Mouse (Mus musculus) mouse embryonic stem cell (cell line): Measurements from ENCODE around the gene Me1.

Experiments used
- in situ Hi-C, 2 experiments: fragments of 300-500 bp; cut with MboI; formaldehyde crosslinking; loops; 1 replicate in 1 of 2; 3 replicates in 1 of 2; pipeline ENCODE4 v1.14.3; 2019 to 2020; ENCODE audit warnings: low sequenced_read_pairs in 2 of 2, low pct_unique_long_range_greater_than_20kb in 1 of 2, mixed read lengths in 1 of 2; ENCODE audit not compliant: unreplicated experiment in 1 of 2

Me1 gene

GRCm38 (mm10) chr9:86714089-86714488 is 18.3 kb upstream of the Me1 start:
- in situ Hi-C loops: no loop called here

GRCm38 (mm10) chr9:86712648-86713047 is 16.9 kb upstream of the Me1 start:
- in situ Hi-C loops: no loop called here

- in situ Hi-C loops: no loop called here
Observed at GRCm38 (mm10) chr9:86710091-86710634, 14.4 kb upstream of the Me1 start.

- in situ Hi-C loops: no loop called here
Observed at GRCm38 (mm10) chr9:86708921-86709320, 13.2 kb upstream of the Me1 start.

- in situ Hi-C loops: no loop called here
Observed at GRCm38 (mm10) chr9:86707431-86707830, 11.7 kb upstream of the Me1 start.

GRCm38 (mm10) chr9:86701844-86702243 is 6.1 kb upstream of the Me1 start:
- in situ Hi-C loops: no loop called here

GRCm38 (mm10) chr9:86701264-86701663 is 5.5 kb upstream of the Me1 start:
- in situ Hi-C loops: no loop called here

GRCm38 (mm10) chr9:86695199-86695817 is 445 bp downstream of the Me1 start:
- in situ Hi-C loops: no loop called here

GRCm38 (mm10) chr9:86694644-86695043 is 1.1 kb downstream of the Me1 start:
- in situ Hi-C loops: loop anchor here in 1 of 2 experiments (5.0 kb wide), 1 partner anchor 48 kb away; the partner anchor contains the start of gene Prss35

- in situ Hi-C loops: loop anchor here in 1 of 2 experiments (5.0 kb wide), 1 partner anchor 48 kb away; the partner anchor contains the start of gene Prss35
Observed at GRCm38 (mm10) chr9:86693935-86694334, 1.8 kb downstream of the Me1 start.

GRCm38 (mm10) chr9:86692676-86693075 is 3.1 kb downstream of the Me1 start:
- in situ Hi-C loops: loop anchor here in 1 of 2 experiments (5.0 kb wide), 1 partner anchor 50 kb away; the partner anchor contains the start of gene Prss35

- in situ Hi-C loops: loop anchor here in 1 of 2 experiments (5.0 kb wide), 1 partner anchor 50 kb away; the partner anchor contains the start of gene Prss35
Observed at GRCm38 (mm10) chr9:86692251-86692650, 3.5 kb downstream of the Me1 start.

GRCm38 (mm10) chr9:86691101-86691500 is 4.7 kb downstream of the Me1 start:
- in situ Hi-C loops: loop anchor here in 1 of 2 experiments (5.0 kb wide), 1 partner anchor 51 kb away; the partner anchor contains the start of gene Prss35

GRCm38 (mm10) chr9:86683713-86684209 is 12.0 kb downstream of the Me1 start:
- in situ Hi-C loops: no loop called here

- in situ Hi-C loops: no loop called here
Observed at GRCm38 (mm10) chr9:86682844-86683243, 12.9 kb downstream of the Me1 start.

- in situ Hi-C loops: no loop called here
Observed at GRCm38 (mm10) chr9:86682278-86682677, 13.5 kb downstream of the Me1 start.

- in situ Hi-C loops: no loop called here
Observed at GRCm38 (mm10) chr9:86680431-86680830, 15.3 kb downstream of the Me1 start.

- in situ Hi-C loops: no loop called here
Observed at GRCm38 (mm10) chr9:86679843-86680417, 15.8 kb downstream of the Me1 start.

- in situ Hi-C loops: no loop called here
Observed at GRCm38 (mm10) chr9:86676246-86676645, 19.5 kb downstream of the Me1 start.
